Mouse (Mus musculus) monocyte, adult 5-6 weeks (primary cell): Measurements from ENCODE around the gene Gng12. TPM values are rescaled to one million over a fixed set of nuclear protein-coding genes. Genes with fewer than 3 reads are reported as not detected.

Source experiments
- ATAC-seq: fragments of 153-309, 156-312 bp; replicated peaks from 2 replicates; pipeline ENCODE4 v1.8.0; 2017; ENCODE audit warnings: mild to moderate bottlenecking; ENCODE audit not compliant: low TSS enrichment, insufficient number of reproducible peaks, severe bottlenecking, poor library complexity, low FRiP score
- total RNA-seq: library from RNA; stranded (forward); fragments of 200-1000, 200-491, 200-594 nt; gene quantifications from 3 replicates; pipeline ENCODE4 v1.2.3, GENCODE M21; 2017

Gng12 gene
- total RNA-seq, 1 experiment from 2014 or later, result 20.8 TPM

DNA sequence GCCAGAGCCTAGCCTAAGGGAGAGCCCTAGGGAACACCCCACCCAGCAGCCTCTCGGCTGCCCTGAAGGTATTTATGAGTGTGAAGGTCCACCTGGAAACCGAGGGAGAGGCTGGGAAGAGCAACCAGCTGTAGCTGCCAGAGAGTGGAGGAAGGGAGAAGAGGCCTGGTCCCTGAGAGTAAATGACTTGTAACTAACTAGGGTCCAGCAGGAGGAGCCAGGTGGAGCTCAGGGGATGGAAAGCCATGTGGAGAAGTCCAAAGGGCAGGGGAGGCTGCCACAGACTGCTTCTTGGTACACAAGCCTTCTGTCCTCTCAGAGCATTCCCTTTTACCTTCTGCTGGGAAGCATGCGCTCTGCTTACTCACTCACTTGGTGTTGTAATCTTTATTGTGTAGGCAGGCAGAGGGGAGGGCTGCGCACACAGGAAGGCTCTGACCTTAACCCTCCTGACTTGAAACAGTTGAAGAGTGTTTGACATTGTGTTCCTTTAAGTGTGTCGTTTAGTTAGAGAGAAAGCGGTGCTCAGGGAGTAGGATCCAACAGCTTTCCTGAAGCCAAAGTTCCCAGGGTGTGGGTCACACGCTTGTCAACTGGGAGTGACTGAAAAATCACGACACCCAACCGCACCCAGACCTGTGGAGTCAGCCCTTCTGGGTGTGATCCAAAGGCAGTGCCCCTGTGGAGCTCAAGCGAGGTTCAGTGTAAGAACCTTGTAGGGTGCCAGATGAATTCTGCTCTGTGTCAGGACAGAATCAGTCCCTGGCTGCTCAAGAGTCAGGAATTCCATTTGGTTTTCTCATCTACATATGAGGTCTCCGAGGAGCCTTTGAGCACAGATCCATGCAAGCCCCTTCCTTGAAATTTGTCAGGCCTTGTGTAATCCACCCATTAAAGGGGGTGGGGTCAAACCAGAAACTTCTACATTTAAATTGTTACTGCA lies 14.6 kb downstream of the Gng12 start:
- ATAC-seq, result peak; percentile 36

- no peak for ATAC-seq
These were observed 17.2 kb downstream of the Gng12 start for GRCm38 (mm10) chr6:66913355-66913754.

GRCm38 (mm10) chr6:66915592-66915991 lies 19.4 kb downstream of the Gng12 start:
- no peak for ATAC-seq

GRCm38 (mm10) chr6:66917032-66917431 lies 20.8 kb downstream of the Gng12 start:
- ATAC-seq, result no peak

DNA sequence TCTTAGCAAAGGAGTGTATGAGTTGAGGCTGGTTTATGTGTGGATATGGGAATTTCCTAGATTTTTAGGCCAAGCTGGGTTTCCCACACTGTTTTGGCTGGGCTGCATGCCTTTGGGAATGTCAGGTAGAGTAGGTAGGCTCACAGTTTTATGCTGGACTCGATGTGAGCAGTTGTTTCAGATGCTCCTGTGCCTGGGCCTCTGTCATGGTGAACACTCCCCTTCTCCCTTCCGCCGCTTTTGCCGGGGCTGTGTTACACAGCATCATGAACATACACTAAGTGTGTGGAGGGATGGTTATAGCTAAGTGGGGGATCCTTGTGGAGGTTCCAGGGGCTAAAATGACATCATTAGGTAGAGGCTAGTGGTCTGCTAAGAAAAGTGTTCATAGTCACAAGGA lies 24.6 kb downstream of the Gng12 start:
- no peak for ATAC-seq

GRCm38 (mm10) chr6:66921755-66922154 lies 25.6 kb downstream of the Gng12 start:
- no peak for ATAC-seq

GRCm38 (mm10) chr6:66922501-66922900 lies 26.3 kb downstream of the Gng12 start:
- no peak for ATAC-seq

GRCm38 (mm10) chr6:66923851-66924250 lies 27.7 kb downstream of the Gng12 start:
- ATAC-seq, result no peak

- no peak for ATAC-seq
These were observed 28.2 kb downstream of the Gng12 start for GRCm38 (mm10) chr6:66924315-66924965.

- no peak for ATAC-seq
These were observed 30.1 kb downstream of the Gng12 start for GRCm38 (mm10) chr6:66926269-66926668.

GRCm38 (mm10) chr6:66928972-66929645 lies 32.9 kb downstream of the Gng12 start:
- no peak for ATAC-seq

DNA sequence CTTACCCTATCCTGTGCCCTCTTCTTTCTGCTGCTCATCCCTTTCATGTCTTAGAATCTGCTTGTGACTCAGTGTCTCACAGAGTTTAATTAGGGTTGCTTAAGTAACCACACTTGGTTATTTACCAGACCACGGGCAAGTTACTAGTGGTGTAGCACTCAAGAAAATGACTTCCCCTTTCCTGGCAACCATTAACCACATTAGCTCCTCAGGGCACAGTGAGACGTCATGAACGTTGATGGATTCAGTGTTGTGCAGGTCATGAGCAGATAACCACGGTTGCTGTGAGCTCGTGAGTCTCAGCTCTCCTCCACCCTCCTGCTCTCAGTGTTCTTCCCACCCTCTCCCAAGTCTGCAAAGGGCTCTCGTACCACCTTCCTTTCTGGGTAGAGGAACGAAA lies 33.5 kb downstream of the Gng12 start:
- peak; percentile 95 for ATAC-seq

- ATAC-seq, result no peak
These were observed 36.1 kb downstream of the Gng12 start for GRCm38 (mm10) chr6:66932206-66932819.

- no peak for ATAC-seq
These were observed 44.5 kb downstream of the Gng12 start for GRCm38 (mm10) chr6:66940656-66941235.

GRCm38 (mm10) chr6:66941792-66942191 lies 45.6 kb downstream of the Gng12 start:
- ATAC-seq, result no peak

DNA sequence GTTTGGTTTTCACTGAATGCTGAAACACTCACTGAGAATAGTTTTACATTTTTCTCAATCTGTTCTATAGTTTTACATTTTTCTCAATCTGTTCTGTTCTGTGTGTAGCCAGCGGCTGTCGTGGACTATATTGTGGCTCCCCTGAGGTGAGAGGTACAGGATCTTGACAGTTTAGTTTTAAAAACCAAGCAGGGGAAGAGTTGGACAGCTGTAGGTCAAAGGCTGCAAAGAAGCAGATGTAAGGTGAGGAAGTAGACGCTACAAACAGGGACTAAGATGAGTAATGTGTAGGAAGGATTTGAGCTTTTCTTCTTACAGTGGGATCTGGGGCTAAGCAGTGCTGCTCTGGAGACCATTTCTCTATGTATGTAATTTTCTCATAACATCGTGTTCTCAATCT lies 46.6 kb downstream of the Gng12 start:
- no peak for ATAC-seq

GRCm38 (mm10) chr6:66943367-66944189 lies 47.4 kb downstream of the Gng12 start:
- ATAC-seq, result no peak
